Mouse (Mus musculus): ENCODE data around the gene Tspyl4. TPM values are rescaled to one million over a fixed set of nuclear protein-coding genes. Genes with fewer than 3 reads are reported as not detected.

Tspyl4 gene
- polyA plus RNA-seq, 1 experiment, result 13.0 TPM

DNA sequence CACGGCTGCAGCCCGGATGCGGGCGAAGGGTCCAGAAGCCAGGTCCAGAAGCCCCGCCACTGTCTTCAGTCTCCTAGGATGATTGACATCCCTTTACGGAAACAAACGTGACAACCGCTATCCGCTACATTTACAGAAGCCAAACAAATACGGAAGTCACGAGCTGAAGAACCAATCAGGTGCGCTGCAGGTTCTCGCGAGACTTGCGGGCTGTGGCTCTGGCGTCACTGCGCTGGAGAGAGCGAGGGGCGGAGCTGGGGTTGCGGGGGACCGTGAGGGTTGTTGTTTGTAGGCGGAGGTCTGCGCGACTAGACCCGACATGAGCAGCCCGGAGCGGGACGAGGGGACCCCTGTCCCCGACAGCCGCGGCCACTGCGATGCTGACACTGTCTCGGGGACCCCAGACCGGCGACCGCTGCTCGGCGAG, 15.3 kb upstream of the Tspyl4 start, which contains the start of gene Tspyl1:
Gene Tspyl1 (plus strand): TSS at position 229 of the 427 bp plus-strand sequence.
- under 1% methylated on average over 38 of the region's 38 CpGs for WGBS
- peak; percentile 97 for DNase-seq
- peak within 1 kb of the TSS; percentile 82 for H3K4me3 ChIP-seq (replicated peaks; ENCODE audit: extremely low read depth, low read depth, low read length)
- H3K4me1 ChIP-seq (ENCODE audit: control insufficient read depth, insufficient read depth, low read length), result peaks cover 8% of the 10 kb centered on the region
- TF ChIP-seq POLR2A (IDR thresholded peaks at IDR 0.05; ENCODE audit: borderline replicate concordance, extremely low read depth, low read depth, low read length) (peak; percentile 82; the same call in 1 of the 2 replicates), CTCF (IDR thresholded peaks at IDR 0.05; ENCODE audit: insufficient read depth, low read length) (no peak)

DNA sequence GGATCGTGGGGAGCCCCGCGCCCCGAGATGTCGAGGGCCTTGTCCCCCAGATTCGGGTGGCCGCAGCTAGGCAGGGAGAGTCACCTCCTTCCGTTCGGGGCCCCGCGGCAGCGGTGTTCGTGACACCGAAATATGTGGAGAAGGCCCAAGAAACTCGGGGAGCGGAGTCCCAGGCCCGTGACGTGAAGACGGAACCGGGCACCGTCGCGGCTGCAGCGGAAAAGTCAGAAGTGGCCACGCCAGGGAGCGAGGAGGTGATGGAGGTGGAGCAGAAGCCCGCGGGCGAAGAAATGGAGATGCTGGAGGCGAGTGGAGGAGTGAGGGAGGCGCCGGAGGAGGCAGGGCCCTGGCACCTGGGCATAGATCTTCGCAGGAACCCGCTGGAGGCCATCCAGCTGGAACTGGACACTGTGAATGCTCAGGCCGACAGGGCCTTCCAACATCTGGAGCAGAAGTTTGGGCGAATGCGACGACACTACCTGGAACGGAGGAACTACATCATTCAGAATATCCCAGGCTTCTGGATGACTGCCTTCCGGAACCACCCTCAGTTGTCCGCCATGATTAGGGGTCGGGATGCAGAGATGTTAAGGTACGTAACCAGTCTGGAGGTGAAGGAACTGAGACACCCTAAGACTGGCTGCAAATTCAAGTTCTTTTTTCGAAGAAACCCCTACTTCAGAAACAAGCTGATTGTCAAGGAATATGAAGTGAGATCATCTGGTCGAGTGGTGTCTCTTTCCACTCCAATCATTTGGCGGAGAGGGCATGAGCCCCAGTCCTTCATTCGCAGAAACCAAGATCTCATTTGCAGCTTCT, 14.6 kb upstream of the Tspyl4 start:
- H3K4me3 ChIP-seq (replicated peaks; ENCODE audit: extremely low read depth, low read depth, low read length), result peak overlapping the region; percentile 82
- WGBS, result 2% methylated on average over 47 of the region's 47 CpGs
- peaks cover 8% of the 10 kb centered on the region for H3K4me1 ChIP-seq (ENCODE audit: control insufficient read depth, insufficient read depth, low read length)
- TF ChIP-seq POLR2A (IDR thresholded peaks at IDR 0.05; ENCODE audit: borderline replicate concordance, extremely low read depth, low read depth, low read length) (no peak), CTCF (IDR thresholded peaks at IDR 0.05; ENCODE audit: insufficient read depth, low read length) (no peak)
- DNase-seq, result no peak

DNA sequence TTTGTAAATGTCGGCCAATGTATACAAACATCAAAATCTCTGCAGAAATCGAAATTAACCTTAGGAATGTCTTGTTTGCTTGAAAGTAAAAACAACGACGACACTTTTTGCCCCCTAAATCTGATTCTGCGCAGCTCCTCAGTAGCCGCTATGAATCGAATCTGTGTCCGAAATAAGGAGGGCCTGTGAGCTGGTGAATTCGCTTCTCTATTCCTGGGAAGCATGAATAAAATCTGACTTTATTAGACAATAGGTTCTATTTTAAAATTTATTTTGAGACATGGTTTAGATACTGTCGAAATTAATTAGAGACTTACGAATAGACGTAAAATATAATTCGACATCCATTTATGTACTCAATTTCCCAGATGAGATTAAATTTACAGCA, 337 bp upstream of the Tspyl4 start:
- H3K4me3 ChIP-seq (replicated peaks; ENCODE audit: extremely low read depth, low read depth, low read length), result peak overlapping the region; percentile 68
- no peak for DNase-seq
- 6% methylated on average over 13 of the region's 13 CpGs for WGBS
- peaks cover 3% of the 10 kb centered on the region; the same call in 1 of the 2 replicates for H3K4me1 ChIP-seq (ENCODE audit: control insufficient read depth, insufficient read depth, low read length)
- no peak for TF ChIP-seq POLR2A (IDR thresholded peaks at IDR 0.05; ENCODE audit: borderline replicate concordance, extremely low read depth, low read depth, low read length)
- no peak for TF ChIP-seq CTCF (IDR thresholded peaks at IDR 0.05; ENCODE audit: insufficient read depth, low read length)

DNA sequence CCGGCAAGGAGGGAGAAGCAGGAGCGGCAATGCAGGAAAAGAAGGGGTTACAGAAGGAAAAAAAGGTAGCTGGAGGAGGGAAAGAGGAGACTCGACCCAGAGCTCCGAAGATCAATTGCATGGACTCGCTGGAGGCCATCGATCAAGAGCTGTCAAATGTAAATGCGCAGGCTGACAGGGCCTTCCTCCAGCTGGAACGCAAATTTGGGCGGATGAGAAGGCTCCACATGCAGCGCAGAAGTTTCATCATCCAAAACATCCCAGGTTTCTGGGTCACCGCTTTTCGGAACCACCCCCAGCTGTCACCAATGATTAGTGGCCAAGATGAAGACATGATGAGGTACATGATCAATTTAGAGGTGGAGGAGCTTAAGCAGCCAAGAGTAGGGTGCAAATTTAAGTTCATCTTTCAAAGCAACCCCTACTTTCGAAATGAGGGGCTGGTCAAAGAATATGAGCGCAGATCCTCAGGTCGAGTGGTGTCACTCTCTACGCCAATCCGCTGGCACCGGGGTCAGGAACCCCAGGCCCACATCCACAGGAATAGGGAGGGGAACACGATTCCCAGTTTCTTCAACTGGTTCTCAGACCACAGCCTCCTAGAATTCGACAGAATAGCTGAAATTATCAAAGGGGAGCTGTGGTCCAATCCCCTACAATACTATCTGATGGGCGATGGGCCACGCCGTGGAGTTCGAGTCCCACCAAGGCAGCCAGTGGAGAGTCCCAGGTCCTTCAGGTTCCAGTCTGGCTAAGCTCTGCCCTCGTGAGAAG, 925 bp downstream of the Tspyl4 start:
- WGBS, result 42% methylated on average over 25 of the region's 25 CpGs
- no peak for DNase-seq
- Histone ChIP-seq H3K4me3 (replicated peaks; ENCODE audit: extremely low read depth, low read depth, low read length) (peak overlapping the region; percentile 68), H3K4me1 (ENCODE audit: control insufficient read depth, insufficient read depth, low read length) (peaks cover 3% of the 10 kb centered on the region; the same call in 1 of the 2 replicates)
- no peak for TF ChIP-seq POLR2A (IDR thresholded peaks at IDR 0.05; ENCODE audit: borderline replicate concordance, extremely low read depth, low read depth, low read length)
- TF ChIP-seq CTCF (IDR thresholded peaks at IDR 0.05; ENCODE audit: insufficient read depth, low read length), result no peak

DNA sequence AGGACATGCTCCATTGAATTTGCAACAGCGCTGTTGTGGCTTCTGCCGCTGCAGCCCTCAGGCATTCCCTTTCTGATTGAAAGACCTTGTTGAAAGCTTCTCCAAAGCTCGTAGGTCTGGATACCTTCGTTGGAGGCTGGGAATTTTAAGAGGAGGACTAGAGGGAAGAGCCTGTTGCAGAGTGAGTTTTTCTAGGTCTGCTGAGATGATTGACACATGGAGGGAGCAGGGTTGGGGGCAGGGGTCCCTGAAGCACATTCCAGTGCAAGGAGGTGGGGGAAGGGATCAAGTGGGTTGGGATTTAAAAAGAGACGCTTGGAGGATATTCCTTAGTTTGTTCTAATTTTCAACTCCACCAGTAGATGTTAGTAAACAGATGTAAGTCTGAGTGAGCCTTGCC, 3.1 kb downstream of the Tspyl4 start:
- DNase-seq, result no peak
- WGBS, result 51% methylated on average over 5 of the region's 5 CpGs

DNA sequence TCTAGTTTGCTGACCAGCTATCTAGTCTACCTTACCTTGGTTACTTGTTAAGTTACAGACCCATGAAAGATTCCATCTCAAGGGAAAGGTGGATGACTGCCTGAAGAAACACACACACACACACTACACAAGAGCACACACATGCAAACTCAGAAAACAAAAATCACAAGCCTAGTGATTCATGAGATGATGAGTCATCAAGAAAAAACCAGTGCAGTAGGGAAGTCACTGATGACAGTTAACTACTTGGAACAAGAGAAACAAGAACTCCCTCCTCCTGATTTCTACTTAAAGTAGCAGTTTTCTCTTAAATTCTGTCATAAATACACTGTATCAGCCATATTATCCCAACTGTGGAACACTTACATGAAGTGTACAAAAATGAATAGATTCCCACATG, 9.8 kb downstream of the Tspyl4 start:
- DNase-seq, result no peak
- Histone ChIP-seq H3K4me1 (ENCODE audit: control insufficient read depth, insufficient read depth, low read length) (no peaks in the 10 kb centered on the region), H3K4me3 (replicated peaks; ENCODE audit: extremely low read depth, low read depth, low read length) (no peak overlapping the region)
- TF ChIP-seq POLR2A (IDR thresholded peaks at IDR 0.05; ENCODE audit: borderline replicate concordance, extremely low read depth, low read depth, low read length) (no peak), CTCF (IDR thresholded peaks at IDR 0.05; ENCODE audit: insufficient read depth, low read length) (no peak)

More for the DNA sequence above, 3.1 kb downstream of the Tspyl4 start:
- H3K4me1 ChIP-seq (ENCODE audit: control insufficient read depth, insufficient read depth, low read length), result peaks cover 3% of the 10 kb centered on the region; the same call in 1 of the 2 replicates
- H3K4me3 ChIP-seq (replicated peaks; ENCODE audit: extremely low read depth, low read depth, low read length), result peak overlapping the region; percentile 26
- no peak for TF ChIP-seq POLR2A (IDR thresholded peaks at IDR 0.05; ENCODE audit: borderline replicate concordance, extremely low read depth, low read depth, low read length)
- TF ChIP-seq CTCF (IDR thresholded peaks at IDR 0.05; ENCODE audit: insufficient read depth, low read length), result no peak

DNA sequence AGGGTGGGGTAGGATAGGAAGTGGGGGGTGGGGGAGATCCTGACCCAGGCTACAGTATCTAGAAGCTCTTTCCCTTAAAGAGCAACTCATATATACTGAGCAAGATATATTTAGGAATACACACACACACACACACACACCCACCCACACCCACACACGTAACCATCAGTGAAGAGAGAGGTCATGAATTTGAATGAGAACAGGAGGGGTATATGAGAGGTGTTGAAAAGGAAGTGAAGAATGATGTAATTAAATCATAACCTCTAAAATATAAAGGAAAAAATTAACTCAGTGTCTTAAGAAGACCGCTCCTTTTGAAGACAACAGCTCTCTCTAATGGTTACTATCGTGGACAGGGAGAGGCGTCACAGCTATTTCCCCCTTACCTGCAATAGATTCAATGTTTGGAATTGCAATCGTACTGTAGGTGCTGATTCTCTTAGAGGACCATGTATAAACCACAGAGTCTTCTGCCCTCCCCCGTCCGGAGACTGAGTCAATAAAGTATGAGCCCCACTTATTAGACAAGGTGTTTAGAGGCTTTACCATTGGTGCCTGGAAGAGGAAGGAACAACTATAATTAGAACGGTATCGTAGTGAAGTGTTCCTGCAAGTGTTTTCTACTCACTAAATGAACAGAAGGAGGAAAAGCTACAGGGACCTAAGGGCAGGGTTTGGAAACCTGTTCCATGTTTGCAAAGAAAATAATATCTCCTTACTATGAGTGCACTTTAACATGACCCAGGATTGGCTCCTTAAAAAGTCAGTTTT, 12.9 kb downstream of the Tspyl4 start:
- H3K4me3 ChIP-seq (replicated peaks; ENCODE audit: extremely low read depth, low read depth, low read length), result no peak overlapping the region
- no peaks in the 10 kb centered on the region for H3K4me1 ChIP-seq (ENCODE audit: control insufficient read depth, insufficient read depth, low read length)
- TF ChIP-seq POLR2A (IDR thresholded peaks at IDR 0.05; ENCODE audit: borderline replicate concordance, extremely low read depth, low read depth, low read length) (no peak), CTCF (IDR thresholded peaks at IDR 0.05; ENCODE audit: insufficient read depth, low read length) (no peak)
- WGBS, result 61% methylated on average over 9 of the region's 9 CpGs
- DNase-seq, result no peak

DNA sequence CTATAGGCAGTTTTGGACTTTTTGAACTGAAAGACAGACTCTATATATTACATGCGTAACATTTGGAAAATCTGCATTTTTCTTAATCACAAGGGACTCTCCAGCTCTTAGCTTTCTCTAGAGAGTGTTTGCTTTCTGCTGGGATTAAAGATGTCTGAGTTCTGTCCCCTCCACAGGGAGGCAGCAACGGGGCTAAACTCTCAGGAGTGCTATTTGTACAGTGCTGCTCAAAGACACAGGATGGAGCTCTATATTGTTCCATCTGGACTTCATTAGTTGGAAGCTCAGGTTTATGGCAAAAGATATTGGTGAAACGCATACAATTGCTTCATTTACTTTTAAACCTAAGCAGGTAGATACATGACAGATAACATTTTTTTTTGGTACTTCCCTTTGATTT, 15.3 kb downstream of the Tspyl4 start:
- WGBS, result 63% methylated on average over 3 of the region's 3 CpGs
- no peak overlapping the region for H3K4me3 ChIP-seq (replicated peaks; ENCODE audit: extremely low read depth, low read depth, low read length)
- no peak for TF ChIP-seq POLR2A (IDR thresholded peaks at IDR 0.05; ENCODE audit: borderline replicate concordance, extremely low read depth, low read depth, low read length)
- no peak for TF ChIP-seq CTCF (IDR thresholded peaks at IDR 0.05; ENCODE audit: insufficient read depth, low read length)

More for the DNA sequence above, 15.3 kb downstream of the Tspyl4 start:
- DNase-seq, result no peak
- no peaks in the 10 kb centered on the region for H3K4me1 ChIP-seq (ENCODE audit: control insufficient read depth, insufficient read depth, low read length)

Measured in lung, adult 2 months (tissue).